Comparison of ENCODE assay signal across 10 mouse cellular contexts in genomic region chr13:71963356-71964351, GRCm38 (mm10). TPM values are rescaled to one million over a fixed set of nuclear protein-coding genes. Genes with fewer than 3 reads are reported as not detected.
DNase-seq lines count a peak whose midpoint lies in the region; ATAC-seq lines count a peak whose summit lies in the region.
"Had no signal": no experiment of that assay in that cellular context is flagged by ENCODE, and none has a peak within 500 bp of the region (broad histone marks: within the 10 kb centered on the region; RNA-seq: fewer than 3 reads in every experiment).

Gene Irx1, minus strand, starts transcription at chr13:71963723.

- under 1% methylated on average over 66 of the region's 100 CpGs for WGBS in heart, embryonic 11.5 days (ENCODE audit: insufficient replicate concordance)
- WGBS in forebrain, embryonic 13.5 days, result 1% methylated on average over 77 of the region's 100 CpGs
- WGBS in kidney, embryonic 16.5 days, result under 1% methylated on average over 68 of the region's 100 CpGs

- peak within 1 kb of the TSS; percentile 88 for H3K4me2 ChIP-seq in heart, embryonic 11.5 days
- peak within 1 kb of the TSS; percentile 71 for H3K4me2 ChIP-seq in forebrain, embryonic 13.5 days
- peak within 1 kb of the TSS; percentile 64 for H3K4me2 ChIP-seq in kidney, embryonic 16.5 days (replicated peaks; ENCODE audit: low read depth, low read length)

- H3K9me3 ChIP-seq in heart, embryonic 11.5 days (replicated peaks; ENCODE audit: control insufficient read depth, low read length), result no peaks in the 10 kb centered on the region
- H3K9me3 ChIP-seq in forebrain, embryonic 13.5 days (replicated peaks), result no peaks in the 10 kb centered on the region
- H3K9me3 ChIP-seq in kidney, embryonic 16.5 days (ENCODE audit: low read length), result no peaks in the 10 kb centered on the region

- H3K27me3 ChIP-seq in heart, embryonic 11.5 days (ENCODE audit: control insufficient read depth, insufficient read depth, low read length), result peaks cover 84% of the 10 kb centered on the region
- H3K27me3 ChIP-seq in forebrain, embryonic 13.5 days, result peaks cover 98% of the 10 kb centered on the region
- peaks cover 96% of the 10 kb centered on the region for H3K27me3 ChIP-seq in kidney, embryonic 16.5 days (ENCODE audit: insufficient read depth, low read length)

- H3K36me3 ChIP-seq in heart, embryonic 11.5 days (ENCODE audit: control insufficient read depth, insufficient read depth, low read length), result no peaks in the 10 kb centered on the region
- H3K36me3 ChIP-seq in forebrain, embryonic 13.5 days (ENCODE audit: poor library complexity, severe bottlenecking), result no peaks in the 10 kb centered on the region
- no peaks in the 10 kb centered on the region for H3K36me3 ChIP-seq in kidney, embryonic 16.5 days (ENCODE audit: insufficient read depth, low read length)

- ATAC-seq in heart, embryonic 11.5 days (replicated peaks; ENCODE audit: insufficient number of reproducible peaks, low FRiP score, low TSS enrichment), result peak; percentile 67
- ATAC-seq in forebrain, embryonic 13.5 days, result peak; percentile 65
- peak; percentile 62 for ATAC-seq in kidney, embryonic 16.5 days (ENCODE audit: low FRiP score, low TSS enrichment)

- peak within 1 kb of the TSS; percentile 67 for H3K4me3 ChIP-seq in heart, embryonic 11.5 days (ENCODE audit: low read depth, low read length)
- H3K4me3 ChIP-seq in forebrain, embryonic 13.5 days, result peak within 1 kb of the TSS; percentile 43
- H3K4me3 ChIP-seq in kidney, embryonic 16.5 days (ENCODE audit: low read length), result peak within 1 kb of the TSS; percentile 50

- H3K27ac ChIP-seq in heart, embryonic 11.5 days (ENCODE audit: low read depth, low read length), result peak within 1 kb of the TSS; percentile 86
- H3K27ac ChIP-seq in forebrain, embryonic 13.5 days, result no peak within 1 kb of the TSS
- peak within 1 kb of the TSS; percentile 24; the same call in 1 of the 2 replicates for H3K27ac ChIP-seq in kidney, embryonic 16.5 days (ENCODE audit: low read length)
- H3K27ac ChIP-seq: macrophage had no signal

- no peak for DNase-seq in heart, postnatal 25 days (ENCODE audit: low spot score)
- peak; percentile 66 for DNase-seq in lung, postnatal 14 days
- DNase-seq in gastrocnemius, adult 8-10 months (ENCODE audit: low spot score in 2 of 2), result no peak
- DNase-seq in layer of hippocampus, postnatal 25 days (ENCODE audit: extremely low spot score in 1 of 2, low spot score in 1 of 2), result no peak
- DNase-seq in spleen, adult 18-20 months, result no peak

- intact Hi-C loops in heart, postnatal 25 days (cut with DNase I), result loop anchor here (2.0 kb wide), 1 partner anchor 661 kb away; no protein-coding TSS in a partner anchor

- H3K4me1 ChIP-seq in heart, embryonic 11.5 days (ENCODE audit: control insufficient read depth, insufficient read depth, low read length), result peaks cover 12% of the 10 kb centered on the region
- peaks cover 27% of the 10 kb centered on the region for H3K4me1 ChIP-seq in forebrain, embryonic 13.5 days
- H3K4me1 ChIP-seq in kidney, embryonic 16.5 days (ENCODE audit: insufficient read depth, low read length), result peaks cover 12% of the 10 kb centered on the region

- peak within 1 kb of the TSS; percentile 83 for H3K9ac ChIP-seq in heart, embryonic 11.5 days (ENCODE audit: low read depth, low read length)
- peak within 1 kb of the TSS; percentile 54 for H3K9ac ChIP-seq in forebrain, embryonic 13.5 days
- peak within 1 kb of the TSS; percentile 62 for H3K9ac ChIP-seq in kidney, embryonic 16.5 days (replicated peaks; ENCODE audit: low read length)

RNA-seq across cellular contexts. Expression of gene Irx1, which starts in this region (rescaled TPM):
- polyA plus RNA-seq in heart, embryonic 11.5 days (2014; fragmentation: Nextera tagmentation; extraction: Ambion mirVana), result 1.1 and 2.2 TPM in 2 replicates
- 1 to 10 TPM; 4.8 to 6.3 TPM for total RNA-seq in heart, postnatal 25 days (2021)
- polyA plus RNA-seq in forebrain, embryonic 13.5 days (2015; fragmentation: Nextera tagmentation; extraction: Ambion mirVana), result 0.38 and 0.50 TPM in 2 replicates
- 2.0 and 3.5 TPM in 2 replicates for polyA plus RNA-seq in kidney, embryonic 16.5 days (2015; fragmentation: Nextera tagmentation; extraction: Ambion mirVana)
- total RNA-seq in gastrocnemius, adult 8-10 months (2022), result not detected
- total RNA-seq in layer of hippocampus, postnatal 25 days (2021), result under 1 TPM; 0.30 to 0.42 TPM
- total RNA-seq: MEL had no signal
- polyA plus RNA-seq: macrophage had no signal

Comparison
In these comparisons a context has a peak if more than half of its experiments do, and no peak if none do; other contexts are left out.
1. RNA of gene Irx1 (total RNA-seq): 4.8 to 6.3 TPM in heart, postnatal 25 days; 0.30 to 0.42 TPM in layer of hippocampus, postnatal 25 days and not detected in gastrocnemius, adult 8-10 months; every median in the first group is over 4 times any median in the second.
2. Peak in ATAC-seq, H3K4me3 ChIP-seq, H3K9ac ChIP-seq and H3K4me2 ChIP-seq in forebrain, embryonic 13.5 days; RNA of the gene not detected or under 1 TPM.
3. Peak in every context shown above with its lines, with median percentiles within 50 percentile points of each other: ATAC-seq, H3K4me2 ChIP-seq, H3K4me3 ChIP-seq and H3K9ac ChIP-seq.